Mouse (Mus musculus) lung, adult 2 months (tissue): Measurements from ENCODE around the gene Plod2.

Source experiments
- CTCF ChIP-seq: fragments of 200-500 bp; IDR thresholded peaks from 2 replicates; pipeline ENCODE4 v1.5.1; 2011; ENCODE audit warnings: mild to moderate bottlenecking, low read length, control low read depth; ENCODE audit not compliant: insufficient read depth
- POLR2A ChIP-seq: fragments of 200-500 bp; IDR thresholded peaks from 2 replicates; pipeline ENCODE4 v1.6.1; 2011; ENCODE audit warnings: low read depth, mild to moderate bottlenecking, control low read depth, low read length, borderline replicate concordance; ENCODE audit errors: extremely low read depth

DNA sequence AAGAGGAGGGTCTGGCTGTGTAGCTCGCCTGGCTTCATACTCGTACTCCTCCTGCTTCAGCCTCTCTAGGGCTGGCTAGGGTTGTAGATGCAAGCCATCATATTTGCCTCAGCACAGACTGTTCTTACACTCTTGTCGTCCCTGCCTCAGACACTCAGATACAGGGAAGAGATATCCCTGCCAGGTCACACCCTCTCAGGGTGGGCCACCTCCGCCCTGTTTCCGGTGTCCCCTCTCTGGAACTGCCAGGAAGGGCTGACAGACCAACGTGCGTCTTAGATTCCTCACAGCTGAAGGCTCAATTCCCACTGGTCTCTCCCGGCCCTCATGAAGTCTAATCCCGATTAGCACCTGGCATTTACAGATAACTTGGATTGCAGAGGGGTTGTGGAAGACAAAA, 6.6 kb downstream of the Plod2 start:
- TF ChIP-seq POLR2A = no peak
- no peak for TF ChIP-seq CTCF
